Mouse (Mus musculus) myocyte (in vitro differentiated cells): Measurements from ENCODE around the gene Ccdc153.

Experiments
- CEBPB ChIP-seq: IDR thresholded peaks from 2 replicates; pipeline ENCODE4 v1.6.1; 2011; ENCODE audit warnings: mild to moderate bottlenecking, moderate library complexity; ENCODE audit not compliant: poor library complexity, insufficient read depth, severe bottlenecking
- E2F4 ChIP-seq: IDR thresholded peaks from one replicate; pipeline ENCODE4 v1.6.1; 2011; ENCODE audit warnings: mild to moderate bottlenecking, control low read depth, moderate library complexity; ENCODE audit not compliant: insufficient read depth
- MAX ChIP-seq: IDR thresholded peaks from one replicate; pipeline ENCODE4 v1.6.1; 2011; ENCODE audit warnings: low read depth, mild to moderate bottlenecking, control low read depth
- MYOD1 ChIP-seq, 3 experiments: IDR thresholded peaks; one replicate each; pipeline ENCODE4 v1.6.1; 2011; ENCODE audit warnings: control low read depth in 2 of 3, low read depth in 2 of 3, mild to moderate bottlenecking in 2 of 3, moderate library complexity in 1 of 3; ENCODE audit not compliant: insufficient read length in 2 of 3, control insufficient read depth in 1 of 3
- POLR2A ChIP-seq: IDR thresholded peaks from one replicate; pipeline ENCODE4 v1.6.1; 2011; ENCODE audit warnings: low read depth, mild to moderate bottlenecking, control low read depth, moderate library complexity; ENCODE audit not compliant: insufficient read length
- POLR2AphosphoS2 ChIP-seq: IDR thresholded peaks from one replicate; pipeline ENCODE4 v1.6.1; 2011; ENCODE audit warnings: low read depth, control low read depth; ENCODE audit not compliant: insufficient read length
- SRF ChIP-seq: IDR thresholded peaks from one replicate; pipeline ENCODE4 v1.6.1; 2011; ENCODE audit warnings: low read depth; ENCODE audit not compliant: control insufficient read depth, insufficient read length
- TCF12 ChIP-seq: IDR thresholded peaks from one replicate; pipeline ENCODE4 v1.6.1; 2011; ENCODE audit warnings: mild to moderate bottlenecking, control low read depth; ENCODE audit not compliant: poor library complexity, insufficient read depth, severe bottlenecking
- TCF3 ChIP-seq: IDR thresholded peaks from one replicate; pipeline ENCODE4 v1.6.1; 2011; ENCODE audit warnings: low read depth, control low read depth; ENCODE audit not compliant: insufficient read length
- USF1 ChIP-seq: IDR thresholded peaks from one replicate; pipeline ENCODE4 v1.6.1; 2011; ENCODE audit warnings: low read depth, mild to moderate bottlenecking, control low read depth, moderate library complexity

- TF ChIP-seq MYOD1 (IDR thresholded peaks at IDR 0.05; ENCODE audit: control insufficient read depth in 1 of 3, insufficient read length in 2 of 3, low read depth in 2 of 3), result no peak
- TF ChIP-seq POLR2A, result no peak
- no peak for TF ChIP-seq TCF12
- no peak for TF ChIP-seq MAX
- no peak for TF ChIP-seq POLR2AphosphoS2
- no peak for TF ChIP-seq CEBPB
- TF ChIP-seq USF1, result no peak
- TF ChIP-seq E2F4, result no peak
- TF ChIP-seq SRF, result no peak
- no peak for TF ChIP-seq TCF3
Observed at GRCm38 (mm10) chr9:44233021-44233801, 7.3 kb upstream of the Ccdc153 start.
